Mouse (Mus musculus): Measurements from ENCODE around the gene Apol6. TPM values are rescaled to one million over a fixed set of nuclear protein-coding genes. Genes with fewer than 3 reads are reported as not detected.

The Apol6 gene
- total and polyA plus RNA-seq, 3 experiments, result 0.47 to 8.0 (median 0.89) TPM

- Histone ChIP-seq H3K27me3 (ENCODE audit: control insufficient read depth, insufficient read depth, low read length) (no peaks in the 10 kb centered on the region), H3K79me2 (replicated peaks; ENCODE audit: control insufficient read depth, insufficient read depth, low read length) (peaks cover 1% of the 10 kb centered on the region; the same call in 1 of the 2 replicates), H3K36me3 (ENCODE audit: control insufficient read depth, insufficient read depth, low read length) (peaks cover 5% of the 10 kb centered on the region), H3K27ac (no peak overlapping the region), H3K9ac (ENCODE audit: low read depth, low read length) (no peak overlapping the region), H3K4me1 (ENCODE audit: control insufficient read depth, insufficient read depth, low read length) (no peaks in the 10 kb centered on the region; the same call in 1 of the 2 replicates), H3K4me3 (no peak overlapping the region)
- DNase-seq, result no peak
- WGBS, result 68% methylated on average over 10 of the region's 10 CpGs
- TF ChIP-seq EP300 (IDR thresholded peaks at IDR 0.05; ENCODE audit: insufficient read depth, low read depth, low read length) (no peak), CTCF (IDR thresholded peaks at IDR 0.05) (no peak), POLR2A (IDR thresholded peaks at IDR 0.05; ENCODE audit: insufficient read depth, low read depth, low read length) (no peak)
- intact Hi-C loops (cut with DNase I), result no loop called here
Observed at GRCm38 (mm10) chr15:77104349-77105158, 60.0 kb downstream of the Apol6 start.

- intact Hi-C loops (cut with DNase I), result no loop called here
Observed at GRCm38 (mm10) chr15:77105273-77105672, 60.7 kb downstream of the Apol6 start.

More at GRCm38 (mm10) chr15:77105273-77105672, 60.7 kb downstream of the Apol6 start:
- H3K27me3 ChIP-seq (ENCODE audit: control insufficient read depth, insufficient read depth, low read length), result no peaks in the 10 kb centered on the region
- H3K79me2 ChIP-seq (replicated peaks; ENCODE audit: control insufficient read depth, insufficient read depth, low read length), result peaks cover 1% of the 10 kb centered on the region; the same call in 1 of the 2 replicates
- H3K36me3 ChIP-seq (ENCODE audit: control insufficient read depth, insufficient read depth, low read length), result peaks cover 5% of the 10 kb centered on the region
- no peak overlapping the region for H3K9ac ChIP-seq (ENCODE audit: low read depth, low read length)
- H3K4me1 ChIP-seq (ENCODE audit: control insufficient read depth, insufficient read depth, low read length), result no peaks in the 10 kb centered on the region; the same call in 1 of the 2 replicates
- 90% methylated on average over 10 of the region's 10 CpGs for WGBS
- no peak for TF ChIP-seq CTCF (IDR thresholded peaks at IDR 0.05)
- no peak for TF ChIP-seq EP300 (IDR thresholded peaks at IDR 0.05; ENCODE audit: insufficient read depth, low read depth, low read length)
- no peak for TF ChIP-seq POLR2A (IDR thresholded peaks at IDR 0.05; ENCODE audit: insufficient read depth, low read depth, low read length)
- H3K4me3 ChIP-seq, result no peak overlapping the region
- no peak for DNase-seq
- H3K27ac ChIP-seq, result no peak overlapping the region

Other genes starting within 250 kb of the Apol6 start
- 10 to 100 TPM; 11.4 to 12.9 TPM for gene Zfp251, start 173.3 kb upstream of the Apol6 start, total RNA-seq (2021)
- gene Zfp251, start 173.3 kb upstream of the Apol6 start, polyA plus RNA-seq (2012; rRNA removed), result 5.5 and 9.9 TPM in 2 replicates
- 1 to 10 TPM; 1.0 to 1.2 TPM for gene Zfp7, start 165.5 kb upstream of the Apol6 start, total RNA-seq (2021)
- 1.2 and 1.8 TPM in 2 replicates for gene Zfp7, start 165.5 kb upstream of the Apol6 start, polyA plus RNA-seq (2012; rRNA removed)
- gene Gm49527, start 165.4 kb upstream of the Apol6 start, total RNA-seq (2021), result not detected
- 0.20 and 0.55 TPM in 2 replicates for gene Gm49527, start 165.4 kb upstream of the Apol6 start, polyA plus RNA-seq (2012; rRNA removed)
- 1 to 10 TPM; 1.8 to 2.5 TPM for gene Zfp647, start 119.3 kb upstream of the Apol6 start, total RNA-seq (2021)
- 1.5 and 1.6 TPM in 2 replicates for gene Zfp647, start 119.3 kb upstream of the Apol6 start, polyA plus RNA-seq (2012; rRNA removed)
- 10 to 100 TPM; 18.7 to 20.4 TPM for gene 1110038F14Rik, start 96.2 kb upstream of the Apol6 start, total RNA-seq (2021)
- 12.3 and 15.2 TPM in 2 replicates for gene 1110038F14Rik, start 96.2 kb upstream of the Apol6 start, polyA plus RNA-seq (2012; rRNA removed)
- over 10,000 TPM; 17,740 to 20,311 TPM for gene Mb, start 5.9 kb downstream of the Apol6 start, total RNA-seq (2021)
- 16,399 and 21,043 TPM in 2 replicates for gene Mb, start 5.9 kb downstream of the Apol6 start, polyA plus RNA-seq (2012; rRNA removed)

All from heart, adult 2 months (tissue).